Mouse (Mus musculus) thymus, adult 2 months (tissue): ENCODE measurements around the gene Xpo4. TPM values are rescaled to one million over a fixed set of nuclear protein-coding genes. Genes with fewer than 3 reads are reported as not detected.

Experiments used
- DNase-seq: peaks from one replicate; pipeline ENCODE4 v3.0.0; 2021
- H3K27ac ChIP-seq: fragments of 200-500 bp; 2 replicates; pipeline ENCODE4 v1.5.1; 2012; ENCODE audit warnings: low read length, control low read depth; ENCODE audit not compliant: control insufficient read depth, insufficient read depth
- H3K27me3 ChIP-seq: fragments of 200-500 bp; 2 replicates; pipeline ENCODE4 v1.6.1; 2012; ENCODE audit warnings: mild to moderate bottlenecking, low read length, moderate library complexity, mixed read lengths; ENCODE audit not compliant: control insufficient read depth, insufficient read depth
- H3K36me3 ChIP-seq: fragments of 200-500 bp; 2 replicates; pipeline ENCODE4 v1.6.1; 2012; ENCODE audit warnings: mild to moderate bottlenecking, low read length, moderate library complexity; ENCODE audit not compliant: control insufficient read depth, insufficient read depth
- H3K4me1 ChIP-seq: fragments of 200-500 bp; replicated peaks from 2 replicates; pipeline ENCODE4 v1.6.1; 2012; ENCODE audit warnings: low read length; ENCODE audit not compliant: control insufficient read depth, insufficient read depth
- H3K4me3 ChIP-seq: fragments of 200-500 bp; 2 replicates; pipeline ENCODE4 v1.5.1; 2012; ENCODE audit warnings: mild to moderate bottlenecking, low read length, control low read depth, moderate library complexity; ENCODE audit not compliant: control insufficient read depth, insufficient read depth
- CTCF ChIP-seq: fragments of 200-500 bp; IDR thresholded peaks from 2 replicates; pipeline ENCODE4 v1.5.1; 2012; ENCODE audit warnings: mild to moderate bottlenecking, control low read depth, low read length, moderate library complexity, borderline replicate concordance; ENCODE audit not compliant: control insufficient read depth, poor library complexity, insufficient read depth; ENCODE audit errors: extremely low read depth
- POLR2A ChIP-seq: fragments of 200-500 bp; IDR thresholded peaks from 2 replicates; pipeline ENCODE4 v1.6.1; 2012; ENCODE audit warnings: mild to moderate bottlenecking, low read length, control low read depth, moderate library complexity; ENCODE audit not compliant: control insufficient read depth, poor library complexity, insufficient read depth; ENCODE audit errors: extremely low read depth
- WGBS: fragments of 180-500 bp; shearing (Covaris S2); methylation state at CpG from one replicate; pipeline ENCODE4 v1.1.7; 2018; 5-methylcytosine and 5-hydroxymethylcytosine counted together
- polyA plus RNA-seq: library from polyadenylated mRNA; depleted of rRNA; stranded (reverse); fragments of >200 nt; gene quantifications from 2 replicates; pipeline ENCODE4 v1.2.3, GENCODE M21; 2012

Gene Xpo4
- polyA plus RNA-seq, 1 experiment = 5.9 TPM

GRCm38 (mm10) chr14:57706760-57707099, 41.5 kb upstream of the Xpo4 start:
- no peak overlapping the region for H3K4me3 ChIP-seq
- H3K27ac ChIP-seq = no peak overlapping the region
- H3K27me3 ChIP-seq = no peaks in the 10 kb centered on the region
- H3K36me3 ChIP-seq = no peaks in the 10 kb centered on the region
- no peak for DNase-seq
- H3K4me1 ChIP-seq = no peaks in the 10 kb centered on the region
- WGBS = 33% methylated on average over 4 of the region's 4 CpGs
- TF ChIP-seq CTCF = no peak
- TF ChIP-seq POLR2A = no peak

- no peak for DNase-seq
- Histone ChIP-seq H3K36me3 (no peaks in the 10 kb centered on the region), H3K27me3 (no peaks in the 10 kb centered on the region), H3K4me1 (no peaks in the 10 kb centered on the region), H3K27ac (no peak overlapping the region), H3K4me3 (no peak overlapping the region)
- WGBS = 93% methylated on average over 4 of the region's 4 CpGs
- no peak for TF ChIP-seq POLR2A
These were observed 40.5 kb upstream of the Xpo4 start for GRCm38 (mm10) chr14:57705759-57706158.

GRCm38 (mm10) chr14:57705075-57705474, 39.8 kb upstream of the Xpo4 start:
- Histone ChIP-seq H3K27me3 (no peaks in the 10 kb centered on the region), H3K27ac (no peak overlapping the region), H3K4me1 (no peaks in the 10 kb centered on the region), H3K36me3 (no peaks in the 10 kb centered on the region), H3K4me3 (no peak overlapping the region)
- 93% methylated on average over 4 of the region's 4 CpGs for WGBS
- DNase-seq = no peak
- TF ChIP-seq CTCF = no peak

GRCm38 (mm10) chr14:57701915-57702477, 36.8 kb upstream of the Xpo4 start:
- Histone ChIP-seq H3K36me3 (no peaks in the 10 kb centered on the region), H3K27ac (no peak overlapping the region), H3K4me3 (no peak overlapping the region), H3K4me1 (no peaks in the 10 kb centered on the region), H3K27me3 (no peaks in the 10 kb centered on the region)
- no peak for TF ChIP-seq CTCF
- no peak for TF ChIP-seq POLR2A
- 94% methylated on average over 12 of the region's 12 CpGs for WGBS
- no peak for DNase-seq

- 97% methylated on average over 33 of the region's 33 CpGs for WGBS
- Histone ChIP-seq H3K36me3 (no peaks in the 10 kb centered on the region), H3K4me1 (no peaks in the 10 kb centered on the region)
These were observed 34.3 kb upstream of the Xpo4 start for GRCm38 (mm10) chr14:57699461-57699970.

GRCm38 (mm10) chr14:57699016-57699415, 33.8 kb upstream of the Xpo4 start:
- no peaks in the 10 kb centered on the region for H3K36me3 ChIP-seq
- no peak overlapping the region for H3K27ac ChIP-seq
- no peak for DNase-seq
- H3K27me3 ChIP-seq = no peaks in the 10 kb centered on the region
- no peak overlapping the region for H3K4me3 ChIP-seq
- 95% methylated on average over 10 of the region's 10 CpGs for WGBS
- no peaks in the 10 kb centered on the region for H3K4me1 ChIP-seq
- TF ChIP-seq POLR2A = no peak
- no peak for TF ChIP-seq CTCF

More at GRCm38 (mm10) chr14:57699461-57699970, 34.3 kb upstream of the Xpo4 start:
- no peak for TF ChIP-seq POLR2A
- no peak for TF ChIP-seq CTCF
- Histone ChIP-seq H3K27ac (no peak overlapping the region), H3K27me3 (no peaks in the 10 kb centered on the region), H3K4me3 (no peak overlapping the region)
- no peak for DNase-seq

- Histone ChIP-seq H3K4me1 (no peaks in the 10 kb centered on the region), H3K4me3 (no peak overlapping the region), H3K36me3 (no peaks in the 10 kb centered on the region), H3K27me3 (no peaks in the 10 kb centered on the region), H3K27ac (no peak overlapping the region)
- 94% methylated on average over 15 of the region's 15 CpGs for WGBS
- no peak for TF ChIP-seq CTCF
- no peak for TF ChIP-seq POLR2A
- DNase-seq = no peak
These were observed 30.8 kb upstream of the Xpo4 start for GRCm38 (mm10) chr14:57696066-57696465.

- 95% methylated on average over 8 of the region's 8 CpGs for whole genome bisulfite sequencing
- Histone ChIP-seq H3K4me3 (no peak overlapping the region), H3K27ac (no peak overlapping the region), H3K27me3 (no peaks in the 10 kb centered on the region), H3K36me3 (no peaks in the 10 kb centered on the region), H3K4me1 (no peaks in the 10 kb centered on the region)
- no peak for TF ChIP-seq CTCF
- no peak for TF ChIP-seq POLR2A
- DNase-seq = no peak
These were observed 30.3 kb upstream of the Xpo4 start for GRCm38 (mm10) chr14:57695550-57695949.
